Mouse (Mus musculus): ENCODE data around the gene Spg20. TPM values are rescaled to one million over a fixed set of nuclear protein-coding genes. Genes with fewer than 3 reads are reported as not detected.

The Spg20 gene
- polyA plus RNA-seq, 2 experiments: 3.9 to 6.0 TPM

DNA sequence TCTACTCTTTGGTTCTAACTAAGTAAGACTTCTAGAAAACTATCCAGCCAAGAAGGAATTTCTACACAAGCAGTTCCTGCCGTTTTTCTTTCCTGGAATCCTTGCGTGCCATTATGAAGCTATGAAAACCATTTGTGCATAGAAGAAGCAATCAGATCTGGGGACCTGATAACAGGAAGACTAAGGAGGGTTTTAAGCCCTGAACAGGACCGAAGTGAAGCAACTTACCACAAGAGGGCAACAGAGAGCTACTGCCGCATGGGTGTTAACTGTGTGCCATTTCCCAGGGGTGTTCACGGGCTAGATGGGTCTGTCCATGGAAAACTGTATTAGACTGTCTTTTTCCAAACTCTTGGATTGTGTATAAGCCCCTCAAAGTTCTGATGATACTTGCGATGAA lies 31.9 kb upstream of the Spg20 start:
- Histone ChIP-seq H3K27me3 (ENCODE audit: control insufficient read depth, insufficient read depth, low read length) (no peaks in the 10 kb centered on the region), H3K4me2 (ENCODE audit: low read depth) (no peak overlapping the region), H3K4me3 (ENCODE audit: insufficient read depth in 1 of 2, low read depth in 2 of 2, low read length in 2 of 2) (no peak overlapping the region), H3K4me1 (replicated peaks; ENCODE audit: control insufficient read depth in 2 of 2, insufficient read depth in 2 of 2, low read length in 1 of 2) (no peaks in the 10 kb centered on the region), H3K27ac (no peak overlapping the region), H3K9me3 (ENCODE audit: control insufficient read depth, low read length) (no peaks in the 10 kb centered on the region), H3K36me3 (replicated peaks; ENCODE audit: control insufficient read depth, insufficient read depth, low read depth) (no peaks in the 10 kb centered on the region), H3K9ac (replicated peaks) (no peak overlapping the region)
- DNase-seq (ENCODE audit: low read depth in 3 of 3, low spot score in 3 of 3): peak; percentile 22 to 35 (median 31)
- 14% methylated on average over 6 of the region's 6 CpGs for WGBS (ENCODE audit: insufficient replicate concordance)
- TF ChIP-seq EP300 (IDR thresholded peaks at IDR 0.05; ENCODE audit: low read depth) (no peak), CTCF (IDR thresholded peaks at IDR 0.05; ENCODE audit: low read depth) (peak; percentile 87)
- no peak for ATAC-seq (ENCODE audit: insufficient read depth)

GRCm38 (mm10) chr3:55084781-55085180 lies 27.1 kb upstream of the Spg20 start:
- no peaks in the 10 kb centered on the region for H3K4me1 ChIP-seq (replicated peaks; ENCODE audit: control insufficient read depth in 2 of 2, insufficient read depth in 2 of 2, low read length in 1 of 2)
- H3K9ac ChIP-seq (replicated peaks): no peak overlapping the region
- no peak for DNase-seq (ENCODE audit: low read depth in 3 of 3, low spot score in 3 of 3)
- no peak overlapping the region for H3K4me2 ChIP-seq (ENCODE audit: low read depth)
- TF ChIP-seq EP300 (IDR thresholded peaks at IDR 0.05; ENCODE audit: low read depth) (no peak), CTCF (IDR thresholded peaks at IDR 0.05; ENCODE audit: low read depth) (no peak)
- H3K27me3 ChIP-seq (ENCODE audit: control insufficient read depth, insufficient read depth, low read length): no peaks in the 10 kb centered on the region
- no peak overlapping the region for H3K27ac ChIP-seq
- no peak overlapping the region for H3K4me3 ChIP-seq (ENCODE audit: insufficient read depth in 1 of 2, low read depth in 2 of 2, low read length in 2 of 2)
- no peaks in the 10 kb centered on the region for H3K9me3 ChIP-seq (ENCODE audit: control insufficient read depth, low read length)
- ATAC-seq (ENCODE audit: insufficient read depth): no peak
- no peaks in the 10 kb centered on the region for H3K36me3 ChIP-seq (replicated peaks; ENCODE audit: control insufficient read depth, insufficient read depth, low read depth)
- 44% methylated on average over 6 of the region's 6 CpGs for WGBS (ENCODE audit: insufficient replicate concordance)

- H3K9me3 ChIP-seq (ENCODE audit: control insufficient read depth, low read length): no peaks in the 10 kb centered on the region
- H3K9ac ChIP-seq (replicated peaks): no peak overlapping the region
- TF ChIP-seq EP300 (IDR thresholded peaks at IDR 0.05; ENCODE audit: low read depth) (no peak), CTCF (IDR thresholded peaks at IDR 0.05; ENCODE audit: low read depth) (no peak)
- H3K27me3 ChIP-seq (ENCODE audit: control insufficient read depth, insufficient read depth, low read length): no peaks in the 10 kb centered on the region
- no peak overlapping the region for H3K27ac ChIP-seq
- no peak for DNase-seq (ENCODE audit: low read depth in 3 of 3, low spot score in 3 of 3)
- no peak overlapping the region for H3K4me3 ChIP-seq (ENCODE audit: insufficient read depth in 1 of 2, low read depth in 2 of 2, low read length in 2 of 2)
- no peaks in the 10 kb centered on the region for H3K4me1 ChIP-seq (replicated peaks; ENCODE audit: control insufficient read depth in 2 of 2, insufficient read depth in 2 of 2, low read length in 1 of 2)
- ATAC-seq (ENCODE audit: insufficient read depth): no peak
- no peaks in the 10 kb centered on the region for H3K36me3 ChIP-seq (replicated peaks; ENCODE audit: control insufficient read depth, insufficient read depth, low read depth)
- H3K4me2 ChIP-seq (ENCODE audit: low read depth): no peak overlapping the region
- WGBS (ENCODE audit: insufficient replicate concordance): 43% methylated on average over 3 of the region's 3 CpGs
Observed at GRCm38 (mm10) chr3:55085716-55086115, 26.2 kb upstream of the Spg20 start.

GRCm38 (mm10) chr3:55086948-55087347 lies 25.0 kb upstream of the Spg20 start:
- Histone ChIP-seq H3K9me3 (ENCODE audit: control insufficient read depth, low read length) (no peaks in the 10 kb centered on the region), H3K9ac (replicated peaks) (no peak overlapping the region), H3K27me3 (ENCODE audit: control insufficient read depth, insufficient read depth, low read length) (no peaks in the 10 kb centered on the region), H3K27ac (no peak overlapping the region), H3K4me2 (ENCODE audit: low read depth) (no peak overlapping the region), H3K36me3 (replicated peaks; ENCODE audit: control insufficient read depth, insufficient read depth, low read depth) (no peaks in the 10 kb centered on the region), H3K4me3 (ENCODE audit: insufficient read depth in 1 of 2, low read depth in 2 of 2, low read length in 2 of 2) (no peak overlapping the region), H3K4me1 (replicated peaks; ENCODE audit: control insufficient read depth in 2 of 2, insufficient read depth in 2 of 2, low read length in 1 of 2) (no peaks in the 10 kb centered on the region)
- ATAC-seq (ENCODE audit: insufficient read depth): no peak
- DNase-seq (ENCODE audit: low read depth in 3 of 3, low spot score in 3 of 3): no peak
- no peak for TF ChIP-seq EP300 (IDR thresholded peaks at IDR 0.05; ENCODE audit: low read depth)
- no peak for TF ChIP-seq CTCF (IDR thresholded peaks at IDR 0.05; ENCODE audit: low read depth)
- WGBS (ENCODE audit: insufficient replicate concordance): 69% methylated on average over 5 of the region's 5 CpGs

GRCm38 (mm10) chr3:55087360-55087759 lies 24.5 kb upstream of the Spg20 start:
- ATAC-seq (ENCODE audit: insufficient read depth) (no peak), DNase-seq (ENCODE audit: low read depth in 3 of 3, low spot score in 3 of 3) (no peak)
- Histone ChIP-seq H3K27me3 (ENCODE audit: control insufficient read depth, insufficient read depth, low read length) (no peaks in the 10 kb centered on the region), H3K4me1 (replicated peaks; ENCODE audit: control insufficient read depth in 2 of 2, insufficient read depth in 2 of 2, low read length in 1 of 2) (no peaks in the 10 kb centered on the region), H3K36me3 (replicated peaks; ENCODE audit: control insufficient read depth, insufficient read depth, low read depth) (no peaks in the 10 kb centered on the region), H3K9me3 (ENCODE audit: control insufficient read depth, low read length) (no peaks in the 10 kb centered on the region), H3K9ac (replicated peaks) (no peak overlapping the region), H3K4me3 (ENCODE audit: insufficient read depth in 1 of 2, low read depth in 2 of 2, low read length in 2 of 2) (no peak overlapping the region), H3K27ac (no peak overlapping the region), H3K4me2 (ENCODE audit: low read depth) (no peak overlapping the region)
- no peak for TF ChIP-seq EP300 (IDR thresholded peaks at IDR 0.05; ENCODE audit: low read depth)
- TF ChIP-seq CTCF (IDR thresholded peaks at IDR 0.05; ENCODE audit: low read depth): no peak
- 45% methylated on average over 4 of the region's 4 CpGs for WGBS (ENCODE audit: insufficient replicate concordance)

All from liver, embryonic 14.5 days (tissue).